Mouse (Mus musculus) activated CD4-positive, CD25-positive, alpha-beta regulatory T cell (primary cell): ENCODE data around the gene G3bp1. TPM values are rescaled to one million over a fixed set of nuclear protein-coding genes. Genes with fewer than 3 reads are reported as not detected.

Experiments
- polyA plus RNA-seq, 2 experiments: library from polyadenylated mRNA; unstranded; fragments of 100-300 nt; shearing (Covaris generic); gene quantifications; one replicate each; pipeline ENCODE4 v1.2.1; 2017

G3bp1 gene
- 100 to 1,000 TPM; 108 to 115 TPM for polyA plus RNA-seq

GRCm38 (mm10) chr11:55469048-55469843 is at the start of gene G3bp1:
Gene G3bp1, plus strand, starts transcription at chr11:55469685.

GRCm38 (mm10) chr11:55422978-55423377 is 46.5 kb upstream of the G3bp1 start, which contains the start of gene Sparc:
Gene Sparc, minus strand, starts transcription at chr11:55423183.

GRCm38 (mm10) chr11:55461019-55461645 is 8.4 kb upstream of the G3bp1 start, which contains the start of gene Atox1:
Gene Atox1, minus strand, starts transcription at chr11:55461239.

Other genes starting within 250 kb of the G3bp1 start
- gene Fat2, start 133.1 kb upstream of the G3bp1 start, polyA plus RNA-seq: under 1 TPM in 1 of 2 experiments, not detected in 1; 0.02 TPM
- gene Sparc, start 46.5 kb upstream of the G3bp1 start, polyA plus RNA-seq: under 1 TPM in 1 of 2 experiments, not detected in 1; 0.38 TPM
- gene Atox1, start 8.4 kb upstream of the G3bp1 start, polyA plus RNA-seq: 100 to 1,000 TPM; 251 to 257 TPM
- not detected for gene Glra1, start 138.5 kb downstream of the G3bp1 start, polyA plus RNA-seq